Mouse (Mus musculus) forebrain, embryonic 14.5 days (tissue): Measurements from ENCODE around the gene Ralgapa2. TPM values are rescaled to one million over a fixed set of nuclear protein-coding genes. Genes with fewer than 3 reads are reported as not detected.

Experiments
- ATAC-seq: fragments of 200-750 bp; cut with Nextera tagmentation; 2 replicates; pipeline ENCODE4 v1.8.0; 2017; ENCODE audit warnings: mild to moderate bottlenecking, moderate library complexity
- DNase-seq: peaks from one replicate; pipeline ENCODE4 v3.0.0-alpha.2; 2015; ENCODE audit warnings: low spot score
- H3K27ac ChIP-seq: fragments of 300-500 bp; sonication (generic); 2 replicates; pipeline ENCODE4 v1.5.1; 2014; ENCODE audit warnings: low read depth, mild to moderate bottlenecking, control low read depth, low read length, moderate library complexity
- H3K27me3 ChIP-seq: fragments of 300-500 bp; sonication (generic); replicated peaks from 2 replicates; pipeline ENCODE4 v1.6.1; 2014; ENCODE audit warnings: low read length, control low read depth, mixed read lengths; ENCODE audit not compliant: control insufficient read depth, insufficient read depth
- H3K36me3 ChIP-seq: fragments of 300-500 bp; sonication (generic); 2 replicates; pipeline ENCODE4 v1.6.1; 2014; ENCODE audit warnings: low read length, control low read depth; ENCODE audit not compliant: control insufficient read depth, insufficient read depth
- H3K4me1 ChIP-seq: fragments of 300-500 bp; sonication (generic); 2 replicates; pipeline ENCODE4 v1.6.1; 2014; ENCODE audit warnings: antibody characterized with exemption, low read length, control low read depth; ENCODE audit not compliant: control insufficient read depth, insufficient read depth
- H3K4me2 ChIP-seq: fragments of 300-500 bp; sonication (generic); 2 replicates; pipeline ENCODE4 v1.6.1; 2014; ENCODE audit warnings: mild to moderate bottlenecking, control low read depth, low read length
- H3K4me3 ChIP-seq: fragments of 300-500 bp; sonication (generic); 2 replicates; pipeline ENCODE4 v1.5.1; 2014; ENCODE audit warnings: low read depth, low read length, control low read depth
- H3K9ac ChIP-seq: fragments of 300-500 bp; sonication (generic); 2 replicates; pipeline ENCODE4 v1.6.1; 2014; ENCODE audit warnings: mild to moderate bottlenecking, low read length, control low read depth, moderate library complexity
- H3K9me3 ChIP-seq: fragments of 300-500 bp; sonication (generic); replicated peaks from 2 replicates; pipeline ENCODE4 v1.6.1; 2016; ENCODE audit warnings: low read length, control low read depth, mixed read lengths; ENCODE audit not compliant: control insufficient read depth
- whole genome bisulfite sequencing: fragments of 180-500 bp; shearing (Covaris S2); extraction: QIAGEN DNeasy Blood & Tissue Kit; methylation state at CpG from one replicate; pipeline ENCODE4 v1.1.7; 2014; 5-methylcytosine and 5-hydroxymethylcytosine counted together
- polyA plus RNA-seq: library from polyadenylated mRNA; unstranded; fragments of >200 nt; fragmentation: Nextera tagmentation; extraction: Ambion mirVana; gene quantifications from 2 replicates; pipeline ENCODE4 v1.2.1, GENCODE M21; 2014

The Ralgapa2 gene
- polyA plus RNA-seq, 1 experiment from 2014 or later: 6.3 TPM

GRCm38 (mm10) chr2:146217227-146217980 is 294.7 kb downstream of the Ralgapa2 start:
- peak overlapping the region; percentile 21; the same call in 1 of the 2 replicates for H3K4me3 ChIP-seq
- H3K27me3 ChIP-seq: peaks cover 4% of the 10 kb centered on the region; the same call in 1 of the 2 replicates
- no peaks in the 10 kb centered on the region for H3K9me3 ChIP-seq
- DNase-seq (peak; percentile 86), ATAC-seq (peak; percentile 22)
- peak overlapping the region; percentile 45 for H3K4me2 ChIP-seq
- H3K4me1 ChIP-seq: peaks cover 46% of the 10 kb centered on the region
- no peaks in the 10 kb centered on the region for H3K36me3 ChIP-seq
- WGBS: under 1% methylated on average over 16 of the region's 16 CpGs
- H3K9ac ChIP-seq: peak overlapping the region; percentile 59; the same call in 1 of the 2 replicates
- H3K27ac ChIP-seq: peak overlapping the region; percentile 83

GRCm38 (mm10) chr2:146216111-146217064 is 295.8 kb downstream of the Ralgapa2 start:
- WGBS: 25% methylated on average over 14 of the region's 14 CpGs
- Histone ChIP-seq H3K27me3 (peaks cover 4% of the 10 kb centered on the region; the same call in 1 of the 2 replicates), H3K9me3 (no peaks in the 10 kb centered on the region), H3K4me2 (no peak overlapping the region), H3K36me3 (no peaks in the 10 kb centered on the region), H3K27ac (peak overlapping the region; percentile 83), H3K4me1 (peaks cover 46% of the 10 kb centered on the region), H3K4me3 (no peak overlapping the region), H3K9ac (no peak overlapping the region)
- DNase-seq (peak; percentile 51), ATAC-seq (no peak)

DNA sequence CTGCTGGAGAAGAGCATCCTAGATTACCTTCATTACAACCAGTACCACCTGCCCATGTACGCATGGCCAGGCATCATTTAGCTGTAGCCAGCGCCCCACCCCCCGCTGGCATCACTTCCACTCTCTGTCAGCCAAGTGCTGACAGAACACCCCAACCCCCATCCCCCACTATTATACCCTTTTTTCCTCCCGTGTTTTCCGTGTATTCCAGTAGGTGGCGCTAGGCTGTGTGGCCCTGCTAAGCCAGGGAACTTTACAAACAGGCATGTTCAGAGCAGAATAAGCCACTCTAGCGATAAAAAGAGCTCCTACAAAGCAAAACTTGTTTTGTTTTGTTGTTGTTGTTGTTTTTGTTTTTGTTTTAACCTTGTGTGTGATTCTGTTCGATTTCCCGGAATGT is 297.4 kb downstream of the Ralgapa2 start:
- H3K27me3 ChIP-seq: peaks cover 4% of the 10 kb centered on the region; the same call in 1 of the 2 replicates
- DNase-seq (peak; percentile 91), ATAC-seq (peak; percentile 21)
- peaks cover 39% of the 10 kb centered on the region for H3K4me1 ChIP-seq
- 2% methylated on average over 9 of the region's 9 CpGs for WGBS
- H3K9ac ChIP-seq: no peak overlapping the region
- H3K4me3 ChIP-seq: no peak overlapping the region
- no peaks in the 10 kb centered on the region for H3K9me3 ChIP-seq
- H3K4me2 ChIP-seq: no peak overlapping the region
- H3K27ac ChIP-seq: no peak overlapping the region
- H3K36me3 ChIP-seq: no peaks in the 10 kb centered on the region

- Histone ChIP-seq H3K36me3 (no peaks in the 10 kb centered on the region), H3K4me3 (no peak overlapping the region), H3K27ac (no peak overlapping the region), H3K9me3 (no peaks in the 10 kb centered on the region), H3K4me1 (peaks cover 11% of the 10 kb centered on the region), H3K4me2 (no peak overlapping the region), H3K27me3 (no peaks in the 10 kb centered on the region), H3K9ac (no peak overlapping the region)
- 20% methylated on average over 4 of the region's 4 CpGs for WGBS
- ATAC-seq (no peak), DNase-seq (no peak)
These were observed 301.2 kb downstream of the Ralgapa2 start for GRCm38 (mm10) chr2:146210968-146211367.

- no peaks in the 10 kb centered on the region for H3K9me3 ChIP-seq
- no peaks in the 10 kb centered on the region for H3K36me3 ChIP-seq
- H3K4me1 ChIP-seq: no peaks in the 10 kb centered on the region
- no peak for ATAC-seq
- no peak overlapping the region for H3K27ac ChIP-seq
- H3K4me3 ChIP-seq: no peak overlapping the region
- no peak overlapping the region for H3K4me2 ChIP-seq
- no peak overlapping the region for H3K9ac ChIP-seq
- H3K27me3 ChIP-seq: no peaks in the 10 kb centered on the region
- 88% methylated on average over 7 of the region's 7 CpGs for WGBS
- no peak for DNase-seq
These were observed 314.2 kb downstream of the Ralgapa2 start for GRCm38 (mm10) chr2:146197947-146198346.

DNA sequence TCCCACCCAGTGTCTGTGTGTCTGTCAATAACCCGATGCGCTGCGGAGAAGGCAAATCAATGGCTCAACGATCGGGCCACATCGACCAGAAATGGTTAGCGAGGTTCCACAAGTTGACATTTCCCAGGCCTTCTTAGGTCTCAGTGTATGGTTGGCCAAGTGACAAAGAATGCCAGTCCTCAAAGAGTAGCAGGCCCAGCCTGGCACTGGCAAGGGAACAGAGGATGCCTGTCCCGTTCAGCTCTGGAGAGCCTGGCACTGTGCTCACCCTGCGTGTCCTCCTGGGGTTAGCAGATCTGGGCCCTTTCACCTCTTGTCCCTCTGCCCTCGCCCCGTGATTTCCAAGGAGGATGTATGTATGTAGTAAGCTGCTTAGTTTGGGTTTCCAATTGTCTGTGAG is 316.0 kb downstream of the Ralgapa2 start:
- no peak for ATAC-seq
- H3K4me1 ChIP-seq: no peaks in the 10 kb centered on the region
- H3K36me3 ChIP-seq: no peaks in the 10 kb centered on the region
- H3K9me3 ChIP-seq: no peaks in the 10 kb centered on the region
- H3K9ac ChIP-seq: no peak overlapping the region
- H3K4me3 ChIP-seq: no peak overlapping the region
- no peak overlapping the region for H3K27ac ChIP-seq
- no peaks in the 10 kb centered on the region for H3K27me3 ChIP-seq
- H3K4me2 ChIP-seq: no peak overlapping the region
- DNase-seq: no peak
- whole genome bisulfite sequencing: 93% methylated on average over 11 of the region's 11 CpGs
